Mouse (Mus musculus) ES-E14 (cell line): ENCODE data around the gene Tshz2. TPM values are rescaled to one million over a fixed set of nuclear protein-coding genes. Genes with fewer than 3 reads are reported as not detected.

Source experiments
- DNase-seq: peaks from one replicate; pipeline ENCODE4 v3.0.0-alpha.2; 2013; ENCODE audit warnings: low read depth, low spot score
- H3K27ac ChIP-seq: 2 replicates; pipeline ENCODE4 v1.5.1; 2012; ENCODE audit warnings: low read depth, mild to moderate bottlenecking, low read length, moderate library complexity, mixed read lengths; ENCODE audit not compliant: poor library complexity, insufficient read depth, severe bottlenecking
- H3K36me3 ChIP-seq: 2 replicates; pipeline ENCODE4 v1.6.1; 2012; ENCODE audit warnings: mild to moderate bottlenecking, low read length, moderate library complexity, mixed read lengths; ENCODE audit not compliant: control insufficient read depth, poor library complexity, insufficient read depth, severe bottlenecking
- H3K4me1 ChIP-seq, 2 experiments: fragments of 150-350 bp in 1 of 2; sonication (generic) in 1 of 2; 2 replicates each; pipeline ENCODE4 v1.6.1; 2012; ENCODE audit warnings: low read length in 2 of 2, mild to moderate bottlenecking in 1 of 2, mixed read lengths in 1 of 2; ENCODE audit not compliant: control insufficient read depth in 2 of 2, insufficient read depth in 2 of 2, poor library complexity in 1 of 2
- H3K4me3 ChIP-seq, 2 experiments: fragments of 150-350 bp in 1 of 2; sonication (generic) in 1 of 2; 2 replicates each; pipeline ENCODE4 v1.5.1; 2012; ENCODE audit warnings: low read length in 2 of 2, low read depth in 1 of 2, mild to moderate bottlenecking in 1 of 2, mixed read lengths in 1 of 2; ENCODE audit not compliant: insufficient read depth in 1 of 2, poor library complexity in 1 of 2, severe bottlenecking in 1 of 2
- H3K9ac ChIP-seq: 2 replicates; pipeline ENCODE4 v1.6.1; 2012; ENCODE audit warnings: low read depth, mild to moderate bottlenecking, low read length, mixed read lengths; ENCODE audit not compliant: poor library complexity, insufficient read depth, severe bottlenecking
- H3K9me3 ChIP-seq: fragments of 150-350 bp; sonication (generic); 2 replicates; pipeline ENCODE4 v1.6.1; 2012; ENCODE audit warnings: low read depth, mild to moderate bottlenecking, low read length; ENCODE audit not compliant: control insufficient read depth, insufficient read depth
- CHD2 ChIP-seq: IDR thresholded peaks from 2 replicates; pipeline ENCODE4 v1.6.1; 2014; ENCODE audit warnings: mild to moderate bottlenecking, low read depth, low read length, inconsistent platforms
- HCFC1 ChIP-seq: IDR thresholded peaks from 2 replicates; pipeline ENCODE4 v1.6.1; 2012; ENCODE audit warnings: low read length, inconsistent platforms, borderline replicate concordance; ENCODE audit not compliant: insufficient read depth
- MAFK ChIP-seq: IDR thresholded peaks from 2 replicates; pipeline ENCODE4 v1.6.1; 2014; ENCODE audit warnings: mild to moderate bottlenecking, low read depth, low read length, inconsistent platforms; ENCODE audit not compliant: insufficient read depth
- ZC3H11A ChIP-seq: IDR thresholded peaks from 2 replicates; pipeline ENCODE4 v1.6.1; 2012; ENCODE audit warnings: low read depth, mild to moderate bottlenecking, inconsistent platforms, low read length, borderline replicate concordance
- ZNF384 ChIP-seq: IDR thresholded peaks from 2 replicates; pipeline ENCODE4 v1.6.1; 2012; ENCODE audit warnings: low read depth, low read length, inconsistent platforms
- in situ Hi-C, 2 experiments: fragments of 600-800 bp; cut with MboI; formaldehyde crosslinking; loops; one replicate each; pipeline ENCODE4 v1.15.1; 2025; ENCODE audit warnings: low sequenced_read_pairs in 2 of 2, inconsistent platforms in 1 of 2; ENCODE audit not compliant: unreplicated experiment in 2 of 2
- total RNA-seq: library from RNA; depleted of rRNA; stranded (reverse); fragments of 300-350 nt; gene quantifications from 2 replicates; pipeline ENCODE4 v1.2.3, GENCODE M21; 2012

Gene Tshz2
- total RNA-seq, 1 experiment: 0.27 TPM

DNA sequence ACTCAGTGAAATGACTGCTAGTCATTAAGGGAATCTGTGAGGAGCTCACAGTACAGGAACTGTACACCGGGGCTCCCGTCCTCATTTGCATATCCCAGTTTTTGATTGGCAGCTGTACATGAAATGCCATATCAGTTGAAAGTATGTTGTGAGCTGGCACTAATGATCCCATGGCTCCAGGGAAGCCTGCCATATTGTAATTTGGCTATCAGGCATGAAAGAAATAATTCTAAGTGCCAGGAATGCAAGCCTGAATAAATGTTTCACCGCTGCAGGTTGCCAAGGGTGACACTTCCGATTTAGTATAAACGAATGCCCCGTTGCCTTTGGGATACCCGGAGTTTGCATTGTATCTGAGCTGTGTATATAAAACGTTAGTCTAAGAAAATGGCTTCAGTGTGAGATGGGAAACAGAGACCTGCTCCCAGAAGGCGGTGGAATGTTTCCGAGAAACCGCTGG lies 366.1 kb downstream of the Tshz2 start:
- no peak overlapping the region for H3K9ac ChIP-seq
- no peaks in the 10 kb centered on the region for H3K36me3 ChIP-seq
- no peaks in the 10 kb centered on the region for H3K9me3 ChIP-seq
- TF ChIP-seq MAFK (no peak), CHD2 (no peak), ZNF384 (no peak), ZC3H11A (no peak), HCFC1 (no peak)
- H3K27ac ChIP-seq: no peak overlapping the region
- peaks cover 0 to 7% of the 10 kb centered on the region in 2 experiments; a peak in 1 of 4 replicates for H3K4me1 ChIP-seq
- H3K4me3 ChIP-seq: no peak overlapping the region
- in situ Hi-C loops: no loop called here
- DNase-seq: no peak

DNA sequence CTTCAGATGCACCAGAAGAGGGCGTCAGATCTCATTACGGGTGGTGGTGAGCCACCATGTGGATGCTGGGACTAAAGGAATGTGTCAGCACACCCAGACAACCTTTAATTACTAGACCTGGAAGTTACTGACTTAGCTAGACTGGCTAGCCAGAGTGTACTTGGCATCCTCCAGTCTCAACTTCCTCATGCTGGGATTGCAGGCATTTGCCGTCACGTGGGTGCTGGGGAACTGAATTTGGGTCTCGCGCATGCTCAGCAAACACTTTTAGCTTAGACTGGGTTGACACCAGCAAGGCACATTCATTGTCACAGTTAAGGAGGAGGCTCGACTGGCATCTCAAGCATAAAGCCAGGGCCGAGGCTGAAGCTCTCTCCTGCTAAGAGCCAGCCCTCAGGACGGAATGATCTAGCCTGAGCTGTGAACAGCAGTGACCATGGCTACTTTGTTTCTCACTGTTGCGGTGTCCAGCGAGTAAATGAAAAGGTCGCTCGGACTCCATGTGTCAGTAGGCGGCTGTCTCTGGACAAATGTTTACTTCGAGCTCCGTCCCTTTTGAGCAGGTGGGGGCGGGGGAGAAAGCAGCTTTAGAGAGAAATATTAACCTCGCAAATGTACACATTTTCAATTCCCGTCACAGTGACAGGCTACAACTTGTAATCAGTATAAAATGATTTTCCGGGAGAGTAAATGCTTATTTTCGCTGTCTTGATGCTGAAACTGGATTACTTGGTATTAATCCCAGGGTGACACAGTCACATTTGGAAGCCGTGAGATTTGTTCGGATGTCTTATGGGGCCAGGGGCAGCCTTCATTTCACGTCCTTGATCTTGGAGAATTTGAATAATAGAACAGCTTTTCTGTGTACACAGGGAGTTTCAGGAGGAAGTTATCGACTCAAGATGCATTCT lies 370.0 kb downstream of the Tshz2 start:
- Histone ChIP-seq H3K9ac (no peak overlapping the region), H3K27ac (no peak overlapping the region), H3K4me3 (no peak overlapping the region), H3K9me3 (no peaks in the 10 kb centered on the region), H3K36me3 (no peaks in the 10 kb centered on the region), H3K4me1 (peaks cover 0 to 7% of the 10 kb centered on the region in 2 experiments; a peak in 1 of 4 replicates)
- in situ Hi-C loops: no loop called here
- peak; percentile 21 for DNase-seq
- TF ChIP-seq ZC3H11A (no peak), CHD2 (no peak), ZNF384 (no peak), MAFK (no peak), HCFC1 (no peak)

- TF ChIP-seq MAFK (no peak), ZC3H11A (no peak), HCFC1 (no peak), CHD2 (no peak), ZNF384 (no peak)
- Histone ChIP-seq H3K9ac (no peak overlapping the region), H3K4me1 (peaks cover 0 to 3% of the 10 kb centered on the region in 2 experiments; a peak in 1 of 4 replicates), H3K4me3 (no peak overlapping the region), H3K27ac (no peak overlapping the region), H3K36me3 (no peaks in the 10 kb centered on the region), H3K9me3 (no peaks in the 10 kb centered on the region)
- in situ Hi-C loops: no loop called here
- DNase-seq: no peak
Observed at GRCm38 (mm10) chr2:170003666-170004065, 370.9 kb downstream of the Tshz2 start.

DNA sequence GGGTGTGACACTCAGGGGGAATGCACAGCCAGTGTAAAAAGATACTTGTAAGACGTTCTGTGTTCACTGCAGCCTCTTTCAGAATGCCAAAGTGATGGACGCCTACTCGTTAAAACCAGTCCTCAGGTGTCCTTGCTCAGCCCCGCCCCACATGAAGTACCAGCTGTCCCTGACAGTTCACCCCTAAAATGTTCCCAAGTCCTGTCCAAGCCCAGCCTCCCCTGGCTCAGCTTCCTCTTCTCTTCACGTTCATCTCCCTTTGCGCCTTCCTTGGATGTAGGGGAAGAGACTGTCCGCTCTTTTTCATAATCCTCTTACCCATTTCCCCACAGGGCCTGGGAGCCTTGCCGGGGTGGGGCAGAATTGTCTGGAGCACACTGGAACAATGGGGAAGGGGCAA lies 374.0 kb downstream of the Tshz2 start:
- no peak overlapping the region for H3K4me3 ChIP-seq
- TF ChIP-seq ZNF384: no peak
- no peak for TF ChIP-seq MAFK
- TF ChIP-seq CHD2: no peak
- TF ChIP-seq ZC3H11A: no peak
- no peak for TF ChIP-seq HCFC1
- H3K27ac ChIP-seq: no peak overlapping the region
- in situ Hi-C loops: no loop called here
- DNase-seq: no peak
- H3K36me3 ChIP-seq: no peaks in the 10 kb centered on the region
- peaks cover 3 to 4% of the 10 kb centered on the region in 2 experiments; a peak in 2 of 4 replicates for H3K4me1 ChIP-seq
- H3K9ac ChIP-seq: no peak overlapping the region
- H3K9me3 ChIP-seq: no peaks in the 10 kb centered on the region
